Mouse (Mus musculus) liver, adult 2 months (tissue): ENCODE measurements around the gene Ahdc1.

ENCODE experiments used
- CTCF ChIP-seq: fragments of 200-500 bp; IDR thresholded peaks from 2 replicates; pipeline ENCODE4 v1.5.1; 2011; ENCODE audit warnings: low read depth, low read length, control low read depth
- POLR2A ChIP-seq: fragments of 200-500 bp; IDR thresholded peaks from 2 replicates; pipeline ENCODE4 v1.6.1; 2011; ENCODE audit warnings: low read length, control low read depth; ENCODE audit not compliant: insufficient read depth; ENCODE audit errors: extremely low read depth

GRCm38 (mm10) chr4:133037293-133037692 lies 26.2 kb downstream of the Ahdc1 start:
- no peak for TF ChIP-seq CTCF
- TF ChIP-seq POLR2A: no peak
